ENCODE assay signal across 9 mouse cellular contexts in the genomic region with DNA sequence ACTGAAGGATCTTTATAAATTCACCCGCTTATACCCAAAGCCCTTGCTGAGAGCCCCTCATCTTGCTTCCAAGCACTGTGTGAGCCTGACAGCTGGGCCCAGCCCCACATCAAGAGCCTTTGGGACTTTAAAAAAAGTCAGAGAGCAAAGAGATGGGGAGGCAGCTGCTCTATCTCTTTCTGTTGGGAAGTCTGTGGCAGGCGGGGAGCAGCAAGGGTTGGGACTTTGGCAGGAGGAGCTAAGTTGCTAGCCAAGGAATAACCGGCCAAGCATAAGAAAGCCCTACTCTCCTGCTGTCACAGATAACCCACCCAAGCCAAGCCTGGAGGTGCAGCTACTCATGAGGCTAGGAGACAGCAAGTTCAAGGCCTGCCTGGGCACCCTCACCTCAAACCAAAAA. TPM values are rescaled to one million over a fixed set of nuclear protein-coding genes. Genes with fewer than 3 reads are reported as not detected.
DNase-seq lines count a peak whose midpoint lies in the region; TF ChIP-seq lines count a peak whose summit lies in the region.
"Had no signal": no experiment of that assay in that cellular context is flagged by ENCODE, and none has a peak within 500 bp of the region (broad histone marks: within the 10 kb centered on the region; RNA-seq: fewer than 3 reads in every experiment).

No protein-coding gene starts in this region.

- peaks cover 16% of the 10 kb centered on the region; the same call in 1 of the 2 replicates for H3K27me3 ChIP-seq in heart, embryonic 10.5 days (ENCODE audit: insufficient read depth, poor library complexity, severe bottlenecking)
- H3K27me3 ChIP-seq: limb, embryonic 15.5 days had no signal

- H3K4me3 ChIP-seq in heart, embryonic 10.5 days = no peak overlapping the region
- H3K4me3 ChIP-seq: limb, embryonic 15.5 days had no signal

- TF ChIP-seq CTCF in brain, embryonic 14.5 days (IDR thresholded peaks at IDR 0.05; ENCODE audit: borderline replicate concordance, extremely low read depth, insufficient read depth, insufficient read length) = no peak

- H3K27ac ChIP-seq in heart, embryonic 10.5 days = no peak overlapping the region
- H3K27ac ChIP-seq: limb, embryonic 15.5 days had no signal

- peak; percentile 77 to 85 for DNase-seq in heart, adult 18-20 months
- no peak for DNase-seq in heart, embryonic 10.5 days (ENCODE audit: low spot score)
- peak; percentile 67 for DNase-seq in brain, embryonic 14.5 days (ENCODE audit: low read depth)
- DNase-seq in gastrocnemius, postnatal 14 days = peak; percentile 71
- peak; percentile 51 to 61 for DNase-seq in kidney, postnatal 36 days
- DNase-seq in thymus, postnatal 0 days (ENCODE audit: low spot score) = no peak
- DNase-seq in frontal cortex, adult 2 months (ENCODE audit: extremely low spot score in 1 of 2, low spot score in 1 of 2) = no peak
- no peak for DNase-seq in thymus, adult 18-20 months

- H3K9me3 ChIP-seq in heart, embryonic 10.5 days = no peaks in the 10 kb centered on the region
- H3K9me3 ChIP-seq: limb, embryonic 15.5 days had no signal

- intact Hi-C loops in gastrocnemius, postnatal 14 days (cut with DNase I; ENCODE audit: low total_unique reads) = no loop called here

- H3K36me3 ChIP-seq in heart, embryonic 10.5 days = no peaks in the 10 kb centered on the region
- H3K36me3 ChIP-seq: limb, embryonic 15.5 days had no signal

- H3K4me1 ChIP-seq in heart, embryonic 10.5 days = 0 out of 2 replicates have a peak, but pooled peaks cover 3% of the 10 kb centered on the region

- no peak for TF ChIP-seq POLR2A in brain, embryonic 14.5 days (IDR thresholded peaks at IDR 0.05; ENCODE audit: borderline replicate concordance, extremely low read depth, insufficient read depth, insufficient read length, poor library complexity, severe bottlenecking)

- WGBS in heart, embryonic 10.5 days = 67% methylated on average over 3 of the region's 3 CpGs

RNA-seq across cellular contexts. Expression of a gene that starts 48.2 kb away (rescaled TPM):
- 1 to 10 TPM; 5.3 to 6.2 TPM for total RNA-seq in heart, adult 18-20 months (2021)
- polyA plus RNA-seq in heart, embryonic 10.5 days (2016; fragmentation: Nextera tagmentation; extraction: Ambion mirVana) = 4.2 and 13.0 TPM in 2 replicates
- polyA plus RNA-seq in brain, embryonic 14.5 days (2012; rRNA removed) = 8.3 and 10.7 TPM in 2 replicates
- total RNA-seq in gastrocnemius, postnatal 14 days (2021) = 10 to 100 TPM; 21.6 to 26.0 TPM
- polyA plus RNA-seq in thymus, postnatal 0 days (2015; fragmentation: Nextera tagmentation; extraction: Ambion mirVana) = 2.3 TPM in 2 replicates
- polyA plus RNA-seq in frontal cortex, adult 2 months (2012; rRNA removed) = 3.6 and 4.8 TPM in 2 replicates

Comparison
In these comparisons a context has a peak if more than half of its experiments do, and no peak if none do; other contexts are left out.
1. DNase-seq: peak in heart, adult 18-20 months (2 of 2), brain, embryonic 14.5 days (single experiment), gastrocnemius, postnatal 14 days (single experiment) and kidney, postnatal 36 days (2 of 2); none in heart, embryonic 10.5 days (single experiment), thymus, postnatal 0 days (single experiment), frontal cortex, adult 2 months (0 of 2) and thymus, adult 18-20 months (0 of 2).